Mouse (Mus musculus) limb, embryonic 12.5 days (tissue): ENCODE results near the gene Ltbp2. TPM values are rescaled to one million over a fixed set of nuclear protein-coding genes. Genes with fewer than 3 reads are reported as not detected.

Experiments used
- ATAC-seq: fragments of 200-750 bp; cut with Nextera tagmentation; 2 replicates; pipeline ENCODE4 v1.8.0; 2017; ENCODE audit warnings: low read depth, moderate TSS enrichment; ENCODE audit not compliant: insufficient number of reproducible peaks, insufficient read depth, low FRiP score, low TSS enrichment
- H3K27ac ChIP-seq: fragments of 300-500 bp; sonication (generic); 2 replicates; pipeline ENCODE4 v1.5.1; 2016; ENCODE audit warnings: mild to moderate bottlenecking, moderate library complexity
- H3K27me3 ChIP-seq: fragments of 300-500 bp; sonication (generic); 2 replicates; pipeline ENCODE4 v1.6.1; 2016; ENCODE audit warnings: mild to moderate bottlenecking, moderate library complexity
- H3K36me3 ChIP-seq: fragments of 300-500 bp; sonication (generic); 2 replicates; pipeline ENCODE4 v1.6.1; 2016; ENCODE audit warnings: mild to moderate bottlenecking, moderate library complexity
- H3K4me1 ChIP-seq: fragments of 300-500 bp; sonication (generic); replicated peaks from 2 replicates; pipeline ENCODE4 v1.6.1; 2016
- H3K4me2 ChIP-seq: fragments of 300-500 bp; sonication (generic); 2 replicates; pipeline ENCODE4 v1.6.1; 2016; ENCODE audit warnings: mild to moderate bottlenecking, moderate library complexity
- H3K4me3 ChIP-seq: fragments of 300-500 bp; sonication (generic); replicated peaks from 2 replicates; pipeline ENCODE4 v1.5.1; 2016; ENCODE audit warnings: mild to moderate bottlenecking
- H3K9ac ChIP-seq: fragments of 300-500 bp; sonication (generic); replicated peaks from 2 replicates; pipeline ENCODE4 v1.6.1; 2016; ENCODE audit warnings: mild to moderate bottlenecking, moderate library complexity
- H3K9me3 ChIP-seq: fragments of 300-500 bp; sonication (generic); 2 replicates; pipeline ENCODE4 v1.6.1; 2016; ENCODE audit warnings: mild to moderate bottlenecking, moderate library complexity
- WGBS: fragments of 180-500 bp; shearing (Covaris S2); methylation state at CpG from one replicate; pipeline ENCODE4 v1.1.7; 2016; 5-methylcytosine and 5-hydroxymethylcytosine counted together
- polyA plus RNA-seq: library from polyadenylated mRNA; unstranded; fragments of >200 nt; fragmentation: Nextera tagmentation; extraction: Ambion mirVana; gene quantifications from 2 replicates; pipeline ENCODE4 v1.2.1, GENCODE M21; 2016

Ltbp2 gene
- polyA plus RNA-seq, 1 experiment from 2014 or later = 0.20 TPM

DNA sequence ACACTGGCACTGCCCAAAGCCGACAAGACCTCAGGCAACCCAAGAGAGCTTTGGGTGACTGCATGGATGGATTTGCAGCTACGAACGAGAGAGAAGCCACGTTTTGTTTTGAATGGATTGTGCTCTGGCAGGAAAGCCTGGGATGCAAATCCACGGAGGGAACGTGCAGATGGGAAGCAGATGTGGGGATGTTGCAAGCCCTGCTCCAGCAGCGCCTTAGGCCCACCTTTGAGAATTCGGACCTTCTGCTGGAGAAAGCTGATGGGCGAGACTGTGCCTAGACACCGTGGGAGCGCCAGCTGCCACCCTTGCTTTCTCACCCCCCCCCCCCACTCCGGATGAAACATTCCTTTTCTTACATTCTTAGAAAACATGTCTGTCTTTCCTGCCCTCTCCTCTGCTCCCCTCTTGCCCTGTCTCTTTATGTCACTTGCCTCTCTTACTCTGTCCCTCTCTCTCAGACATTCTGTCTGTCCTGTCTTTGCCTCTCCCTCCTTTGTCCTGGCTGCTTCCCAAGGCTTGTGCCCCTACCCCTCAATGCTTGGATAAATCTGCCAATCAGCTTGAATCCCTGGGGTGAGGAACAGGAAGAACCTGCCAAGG lies 30.8 kb upstream of the Ltbp2 start:
- no peak overlapping the region for H3K9ac ChIP-seq
- no peak for ATAC-seq
- H3K27ac ChIP-seq = 0 out of 2 replicates have a peak overlapping the region, but pooled peaks have one; percentile 9
- WGBS = 44% methylated on average over 12 of the region's 12 CpGs
- no peak overlapping the region for H3K4me2 ChIP-seq
- no peak overlapping the region for H3K4me3 ChIP-seq
- H3K36me3 ChIP-seq = no peaks in the 10 kb centered on the region
- no peaks in the 10 kb centered on the region for H3K9me3 ChIP-seq
- H3K27me3 ChIP-seq = no peaks in the 10 kb centered on the region; the same call in 1 of the 2 replicates
- peaks cover 16% of the 10 kb centered on the region for H3K4me1 ChIP-seq

- Histone ChIP-seq H3K9me3 (no peaks in the 10 kb centered on the region), H3K27me3 (no peaks in the 10 kb centered on the region; the same call in 1 of the 2 replicates), H3K4me1 (peaks cover 16% of the 10 kb centered on the region), H3K27ac (no peak overlapping the region), H3K4me2 (no peak overlapping the region), H3K36me3 (no peaks in the 10 kb centered on the region), H3K9ac (no peak overlapping the region), H3K4me3 (no peak overlapping the region)
- no peak for ATAC-seq
- WGBS = 73% methylated on average over 7 of the region's 7 CpGs
Observed at GRCm38 (mm10) chr12:84904399-84904798, 28.1 kb upstream of the Ltbp2 start.

GRCm38 (mm10) chr12:84900317-84900716 lies 24.0 kb upstream of the Ltbp2 start:
- WGBS = 86% methylated on average over 7 of the region's 7 CpGs
- Histone ChIP-seq H3K27me3 (no peaks in the 10 kb centered on the region), H3K27ac (no peak overlapping the region), H3K4me3 (no peak overlapping the region), H3K9me3 (no peaks in the 10 kb centered on the region), H3K4me2 (no peak overlapping the region), H3K4me1 (no peaks in the 10 kb centered on the region), H3K36me3 (no peaks in the 10 kb centered on the region), H3K9ac (no peak overlapping the region)
- ATAC-seq = no peak

DNA sequence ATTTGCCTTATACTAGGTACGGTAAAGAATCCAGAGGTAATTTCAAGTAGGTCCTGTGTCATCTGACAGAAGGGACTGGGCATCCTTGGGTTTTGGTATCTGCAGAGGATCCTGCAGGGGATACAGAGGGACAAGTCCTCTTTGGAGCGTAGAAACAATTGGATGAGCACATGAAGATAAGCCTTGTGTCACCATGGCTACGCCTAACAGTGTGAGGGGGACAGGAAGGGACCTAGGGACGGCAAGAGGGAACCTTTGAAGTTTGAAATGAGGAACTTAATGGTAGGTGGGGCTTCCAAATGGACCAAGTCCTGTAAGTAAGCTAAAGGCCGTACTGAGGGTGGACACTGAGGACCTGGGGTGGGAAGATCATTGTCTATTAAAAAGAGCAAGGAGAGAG lies 21.0 kb upstream of the Ltbp2 start:
- Histone ChIP-seq H3K27me3 (no peaks in the 10 kb centered on the region), H3K4me2 (no peak overlapping the region), H3K4me1 (peaks cover 9% of the 10 kb centered on the region; the same call in 1 of the 2 replicates), H3K27ac (no peak overlapping the region), H3K4me3 (no peak overlapping the region), H3K36me3 (no peaks in the 10 kb centered on the region), H3K9me3 (no peaks in the 10 kb centered on the region), H3K9ac (no peak overlapping the region)
- 76% methylated on average over 5 of the region's 5 CpGs for WGBS
- no peak for ATAC-seq

DNA sequence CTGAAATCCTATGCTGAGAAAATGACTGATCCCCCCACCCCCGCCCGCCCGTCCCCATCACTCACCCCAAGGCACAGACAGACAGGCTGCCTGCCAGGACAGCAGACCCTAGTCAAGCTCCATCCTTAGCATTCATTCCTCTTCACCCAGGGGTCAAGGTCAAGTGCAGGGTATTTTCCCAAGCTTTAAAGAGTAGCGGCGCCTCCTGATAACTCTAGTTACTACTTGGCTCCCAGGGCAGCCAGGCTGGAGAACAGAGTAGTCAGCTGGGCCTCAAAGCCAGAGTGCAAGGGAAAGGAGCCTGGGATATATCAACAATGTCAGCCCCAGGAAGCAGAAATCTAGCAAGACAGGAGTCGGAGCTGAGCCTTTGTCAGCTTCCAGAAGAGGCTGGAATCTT lies 19.9 kb upstream of the Ltbp2 start:
- no peak overlapping the region for H3K27ac ChIP-seq
- H3K4me2 ChIP-seq = no peak overlapping the region
- H3K4me1 ChIP-seq = peaks cover 9% of the 10 kb centered on the region; the same call in 1 of the 2 replicates
- no peaks in the 10 kb centered on the region for H3K9me3 ChIP-seq
- no peak for ATAC-seq
- 0 out of 2 replicates have a peak, but pooled peaks cover under 1% of the 10 kb centered on the region for H3K27me3 ChIP-seq
- no peak overlapping the region for H3K9ac ChIP-seq
- H3K36me3 ChIP-seq = no peaks in the 10 kb centered on the region
- WGBS = 74% methylated on average over 6 of the region's 6 CpGs
- H3K4me3 ChIP-seq = no peak overlapping the region

DNA sequence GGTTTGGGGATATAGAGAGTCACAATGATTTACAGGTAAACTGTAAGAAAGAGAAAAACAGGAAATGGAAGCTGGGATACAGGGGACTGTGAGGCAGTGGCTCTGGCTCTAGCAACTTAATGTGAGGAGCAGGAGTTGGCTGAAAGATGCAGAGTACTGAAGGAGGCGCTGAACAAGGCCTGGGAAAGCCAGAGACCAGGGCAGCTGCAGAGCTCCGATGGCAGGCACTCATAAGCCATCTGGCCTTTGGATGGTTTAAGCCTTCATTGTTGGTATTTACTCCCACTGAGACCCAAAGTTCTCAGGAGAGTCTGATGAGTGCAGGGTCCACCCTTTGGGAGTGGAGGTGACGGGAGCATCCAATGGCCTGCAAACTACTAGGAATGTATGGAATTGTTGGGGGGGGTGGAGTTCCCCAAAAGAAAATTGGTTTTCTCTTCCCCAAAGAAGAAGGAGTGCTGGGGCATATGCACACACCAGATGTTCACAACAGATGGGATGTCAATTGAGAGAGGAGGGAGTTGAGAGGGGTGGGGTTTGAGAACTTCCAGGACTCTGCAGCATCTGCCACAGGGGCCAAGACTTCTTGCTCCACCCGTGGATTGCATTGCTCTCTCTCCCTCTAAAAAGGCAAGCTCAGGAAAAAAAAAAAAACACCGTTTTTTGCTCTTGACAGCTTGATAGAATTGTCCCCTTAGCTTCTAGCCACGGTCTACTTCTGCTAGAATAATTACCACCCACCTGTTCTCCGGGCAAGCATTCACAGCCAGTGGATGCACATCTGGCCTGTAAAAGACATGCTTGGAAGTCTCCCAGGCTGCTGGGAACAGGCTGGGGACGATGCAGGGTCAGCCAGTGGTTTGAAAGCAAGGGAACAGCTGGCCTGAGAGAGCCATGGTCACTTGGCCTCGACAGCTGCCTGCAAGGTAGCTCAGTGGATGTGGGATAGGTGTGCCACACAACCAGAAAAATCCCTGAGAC lies 17.6 kb upstream of the Ltbp2 start:
- WGBS = 25% methylated on average over 9 of the region's 9 CpGs
- Histone ChIP-seq H3K4me3 (no peak overlapping the region), H3K36me3 (no peaks in the 10 kb centered on the region), H3K4me1 (peaks cover 9% of the 10 kb centered on the region; the same call in 1 of the 2 replicates), H3K9ac (no peak overlapping the region), H3K9me3 (no peaks in the 10 kb centered on the region), H3K27me3 (0 out of 2 replicates have a peak, but pooled peaks cover 15% of the 10 kb centered on the region), H3K4me2 (no peak overlapping the region), H3K27ac (0 out of 2 replicates have a peak overlapping the region, but pooled peaks have one; percentile 20)
- peak; percentile 82 for ATAC-seq

- H3K4me1 ChIP-seq = peaks cover 9% of the 10 kb centered on the region; the same call in 1 of the 2 replicates
- no peak overlapping the region for H3K9ac ChIP-seq
- H3K27me3 ChIP-seq = 0 out of 2 replicates have a peak, but pooled peaks cover 15% of the 10 kb centered on the region
- no peak overlapping the region for H3K27ac ChIP-seq
- peaks cover 5% of the 10 kb centered on the region; the same call in 1 of the 2 replicates for H3K9me3 ChIP-seq
- 75% methylated on average over 15 of the region's 15 CpGs for WGBS
- H3K4me3 ChIP-seq = no peak overlapping the region
- no peak overlapping the region for H3K4me2 ChIP-seq
- ATAC-seq = no peak
- H3K36me3 ChIP-seq = no peaks in the 10 kb centered on the region
Observed at GRCm38 (mm10) chr12:84890289-84890688, 14.0 kb upstream of the Ltbp2 start.

DNA sequence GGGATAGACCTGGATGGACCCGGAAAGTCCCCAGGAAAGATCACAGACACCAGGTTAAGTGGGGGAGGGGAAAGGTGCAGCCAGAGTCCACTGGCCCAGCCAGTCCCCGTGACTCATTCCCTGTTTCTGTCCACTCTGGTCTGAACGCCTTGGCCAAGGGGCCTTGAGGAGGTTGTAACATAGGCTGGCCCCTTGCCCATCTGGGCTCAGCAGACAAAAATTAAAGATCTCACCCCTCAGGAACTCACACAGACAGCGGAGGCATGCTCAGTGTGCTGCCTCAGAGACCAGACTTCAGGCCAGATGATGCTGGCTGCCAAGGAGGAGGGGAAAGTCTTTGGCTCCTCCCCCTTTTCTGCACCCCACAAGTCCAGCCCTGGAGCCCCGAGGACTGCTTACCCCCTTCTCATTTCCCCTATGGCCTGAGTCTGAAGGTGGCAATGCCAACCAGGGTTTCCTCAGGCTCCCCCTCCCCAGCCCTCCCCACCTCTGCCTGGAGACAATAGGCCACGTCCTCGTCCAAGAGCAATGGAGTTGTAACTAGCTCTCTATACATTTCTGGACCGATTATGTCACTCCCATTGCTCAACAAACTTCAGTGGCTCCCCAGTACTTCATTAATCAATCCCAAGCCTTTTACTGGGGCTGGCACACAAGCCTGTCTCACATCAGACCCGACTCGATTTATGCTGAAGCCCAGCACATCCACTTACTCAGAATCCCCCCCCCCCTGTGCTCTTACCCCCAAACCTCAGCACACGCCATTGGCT lies 9.0 kb upstream of the Ltbp2 start:
- peaks cover 27% of the 10 kb centered on the region for H3K27me3 ChIP-seq
- no peaks in the 10 kb centered on the region for H3K4me1 ChIP-seq
- H3K36me3 ChIP-seq = no peaks in the 10 kb centered on the region
- no peak overlapping the region for H3K27ac ChIP-seq
- H3K9me3 ChIP-seq = peaks cover 5% of the 10 kb centered on the region; the same call in 1 of the 2 replicates
- H3K4me3 ChIP-seq = no peak overlapping the region
- no peak overlapping the region for H3K9ac ChIP-seq
- WGBS = 73% methylated on average over 11 of the region's 11 CpGs
- no peak for ATAC-seq
- H3K4me2 ChIP-seq = no peak overlapping the region

DNA sequence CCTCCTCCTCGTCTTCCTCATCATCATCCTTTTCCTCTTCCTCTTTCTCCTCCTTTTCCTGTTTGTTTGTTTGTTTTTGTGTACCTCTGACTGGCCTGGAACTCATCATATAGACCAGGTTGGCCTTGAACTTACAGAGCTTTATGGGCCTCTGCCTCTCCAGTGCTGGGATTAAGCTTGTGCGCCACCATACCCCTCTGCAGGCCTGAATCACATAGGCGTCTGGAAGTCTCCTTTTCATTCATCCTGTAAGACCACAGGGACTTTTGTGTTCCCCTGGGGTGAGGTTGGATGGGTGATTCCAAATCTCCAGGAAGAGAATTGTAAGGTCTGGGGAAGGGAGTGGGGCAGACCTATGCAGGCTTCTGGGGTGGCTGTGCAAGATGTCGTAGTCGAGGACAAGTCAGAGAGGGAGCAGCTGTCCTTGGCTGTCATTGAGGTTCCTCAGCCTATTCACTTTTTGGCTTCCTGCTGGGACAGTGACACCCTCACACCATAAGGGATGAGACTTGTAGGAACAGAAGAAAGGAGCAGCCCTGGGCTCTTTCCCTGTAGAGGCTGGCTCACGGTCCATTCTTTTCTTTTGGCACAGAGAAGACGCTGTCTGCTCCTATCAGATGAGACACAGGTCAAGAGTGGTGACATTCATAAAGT lies 8.2 kb upstream of the Ltbp2 start:
- no peak overlapping the region for H3K4me2 ChIP-seq
- no peak overlapping the region for H3K4me3 ChIP-seq
- H3K9me3 ChIP-seq = peaks cover 5% of the 10 kb centered on the region; the same call in 1 of the 2 replicates
- H3K27ac ChIP-seq = no peak overlapping the region
- WGBS = 80% methylated on average over 7 of the region's 7 CpGs
- no peak; the same call in 1 of the 2 replicates for ATAC-seq
- peaks cover 28% of the 10 kb centered on the region for H3K27me3 ChIP-seq
- H3K36me3 ChIP-seq = no peaks in the 10 kb centered on the region
- no peak overlapping the region for H3K9ac ChIP-seq
- no peaks in the 10 kb centered on the region for H3K4me1 ChIP-seq

DNA sequence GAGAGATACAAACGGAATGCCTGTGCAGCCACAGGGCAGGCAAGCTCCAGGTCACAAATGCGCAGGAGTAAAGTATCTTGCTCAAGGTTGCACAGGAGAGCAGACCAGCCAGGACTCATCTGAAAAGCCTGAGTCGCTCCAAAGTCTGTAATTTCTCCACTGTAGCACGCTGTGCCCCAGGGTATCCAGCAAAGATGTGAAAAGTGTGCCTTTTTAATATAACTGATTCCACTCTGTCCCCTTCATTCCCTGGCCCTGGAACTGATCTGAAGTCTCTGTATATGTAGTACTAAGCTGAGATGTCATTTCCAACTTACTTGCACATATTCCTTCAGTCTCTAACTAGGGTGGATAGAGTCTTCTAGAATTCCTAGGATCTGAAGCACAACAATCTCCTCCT lies 6.5 kb upstream of the Ltbp2 start:
- no peak overlapping the region for H3K4me2 ChIP-seq
- peaks cover 45% of the 10 kb centered on the region for H3K27me3 ChIP-seq
- no peaks in the 10 kb centered on the region for H3K4me1 ChIP-seq
- no peak overlapping the region for H3K4me3 ChIP-seq
- H3K9ac ChIP-seq = no peak overlapping the region
- H3K27ac ChIP-seq = no peak overlapping the region
- no peak for ATAC-seq
- H3K9me3 ChIP-seq = peaks cover 3% of the 10 kb centered on the region; the same call in 1 of the 2 replicates
- no peaks in the 10 kb centered on the region for H3K36me3 ChIP-seq
- WGBS = 75% methylated on average over 4 of the region's 4 CpGs
